Mouse (Mus musculus): ENCODE results near the gene Klhl6.

DNA sequence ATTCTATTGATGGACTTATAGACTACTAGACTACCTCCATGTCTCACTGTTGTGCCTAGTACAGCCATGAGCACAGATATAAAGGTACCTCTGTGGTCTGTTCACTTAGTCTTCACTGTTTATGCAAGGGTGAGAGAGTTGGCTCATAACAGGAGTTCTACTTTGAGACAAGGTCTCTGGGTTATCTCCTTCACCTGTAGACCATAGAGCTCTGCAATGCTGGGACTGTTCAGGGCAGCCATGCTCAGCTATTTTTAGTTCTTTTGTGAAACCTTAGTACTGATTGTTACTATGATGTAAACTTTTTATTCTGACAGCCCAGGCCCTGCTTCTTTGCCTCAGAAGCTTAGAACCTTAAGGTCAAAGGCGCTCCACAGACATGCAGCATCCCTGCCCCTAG lies 79.0 kb downstream of the Klhl6 start:
- TF ChIP-seq CTCF (IDR thresholded peaks at IDR 0.05; ENCODE audit: extremely low read depth, insufficient read depth, insufficient read length, insufficient replicate concordance): no peak
- TF ChIP-seq POLR2A (IDR thresholded peaks at IDR 0.05; ENCODE audit: low read depth, low read length): no peak

Data from spleen, adult 2 months (tissue).